8 mouse cellular contexts compared by ENCODE assay signal in genomic region chr9:66834318-66835096, GRCm38 (mm10). TPM values are rescaled to one million over a fixed set of nuclear protein-coding genes. Genes with fewer than 3 reads are reported as not detected.
DNase-seq lines count a peak whose midpoint lies in the region; ATAC-seq and TF ChIP-seq lines count a peak whose summit lies in the region.

Gene Aph1c, minus strand, starts transcription at chr9:66834726.

- under 1% methylated on average over 58 of the region's 58 CpGs for WGBS in hindbrain, embryonic 13.5 days

- H3K4me3 ChIP-seq in hindbrain, embryonic 13.5 days, result peak within 1 kb of the TSS; percentile 63

- peak within 1 kb of the TSS; percentile 19 for H3K27ac ChIP-seq in hindbrain, embryonic 13.5 days

- H3K9ac ChIP-seq in hindbrain, embryonic 13.5 days, result peak within 1 kb of the TSS; percentile 70

- H3K36me3 ChIP-seq in hindbrain, embryonic 13.5 days, result no peaks in the 10 kb centered on the region

- in situ Hi-C loops in Patski (cut with MboI; ENCODE audit: low pct_unique_long_range_greater_than_20kb), result loop anchor here (5.0 kb wide), 1 partner anchor 37 kb away; the partner anchor contains the start of genes Aph1b and Gm10647

- CTCF ChIA-PET in Patski (lab: Charles Lee), result no interaction called here

- TF ChIP-seq CTCF in Patski (IDR thresholded peaks at IDR 0.05), result no peak

- peaks cover 15% of the 10 kb centered on the region for H3K4me1 ChIP-seq in hindbrain, embryonic 13.5 days (replicated peaks)

- no peaks in the 10 kb centered on the region for H3K9me3 ChIP-seq in hindbrain, embryonic 13.5 days

- no peaks in the 10 kb centered on the region for H3K27me3 ChIP-seq in Patski
- H3K27me3 ChIP-seq in hindbrain, embryonic 13.5 days, result peaks cover 12% of the 10 kb centered on the region

- DNase-seq in Patski (ENCODE audit: low read depth, low spot score), result peak; percentile 76
- DNase-seq in cerebellum, postnatal 14 days, result peak; percentile 99
- peak; percentile 97 to 98 for DNase-seq in frontal cortex, postnatal 14 days (ENCODE audit: low spot score in 2 of 2)
- DNase-seq in layer of hippocampus, postnatal 25 days (ENCODE audit: extremely low spot score in 1 of 2, low spot score in 1 of 2), result peak; percentile 88 to 90
- DNase-seq in lung, postnatal 25 days (ENCODE audit: low spot score), result peak; percentile 99
- DNase-seq in retina, embryonic 14.5 days (ENCODE audit: low spot score), result peak; percentile 99
- peak; percentile 100 for DNase-seq in thymus, postnatal 4 days

- POLR2A ChIA-PET in Patski (lab: Charles Lee), result no interaction called here

- H3K4me2 ChIP-seq in hindbrain, embryonic 13.5 days, result peak within 1 kb of the TSS; percentile 91

- peak; percentile 96 for ATAC-seq in Patski
- peak; percentile 100 for ATAC-seq in hindbrain, embryonic 13.5 days (ENCODE audit: low FRiP score)

RNA-seq across cellular contexts. Expression of gene Aph1c, which starts in this region (rescaled TPM):
- 7.8 TPM for polyA plus RNA-seq in Patski (2021)
- 4.0 and 5.4 TPM in 2 replicates for polyA plus RNA-seq in hindbrain, embryonic 13.5 days (2015; fragmentation: Nextera tagmentation; extraction: Ambion mirVana)
- total RNA-seq in layer of hippocampus, postnatal 25 days (2021), result 1 to 10 TPM; 6.5 to 8.0 TPM

Comparison
In these comparisons a context has a peak if more than half of its experiments do, and no peak if none do; other contexts are left out.
1. Peak in every context shown above with its lines: DNase-seq, ATAC-seq, H3K4me3 ChIP-seq and H3K27ac ChIP-seq.